Mouse (Mus musculus) adrenal gland, postnatal 10 days (tissue): ENCODE measurements around the gene Gtf2ird1. TPM values are rescaled to one million over a fixed set of nuclear protein-coding genes. Genes with fewer than 3 reads are reported as not detected.
A peak's percentile ranks its signal among the peaks of the same experiment; 100 is the strongest.
"Not testable (repeated sequence)": the region's sequence is repeated elsewhere in the genome, so short reads cannot be mapped to it uniquely, and the experiment has no call there.

Experiments used
- DNase-seq: peaks from one replicate; pipeline ENCODE4 v3.0.0; 2021; ENCODE audit warnings: mixed read lengths
- long read RNA-seq, 2 experiments: library from polyadenylated mRNA; stranded (forward); transcript quantifications; one replicate each; pipeline ENCODE4 v2.0.0; 2021
- total RNA-seq, 2 experiments: library from RNA; stranded (reverse); gene quantifications; 2 replicates each; pipeline ENCODE4 v1.2.3; 2021

The Gtf2ird1 gene
- total RNA-seq = 100 to 1,000 TPM in 1 of 2 experiments, 10 to 100 TPM in 1; 69.8 to 112 TPM
- long read RNA-seq, experiment 1, partial matches to known transcripts = 8 of 50 reads
- long read RNA-seq, experiment 1, other reads (novel, unspliced or antisense) = 33 of 50 reads
- long read RNA-seq, experiment 2, partial matches to known transcripts = 58 of 81 reads
- long read RNA-seq, experiment 2, other reads (novel, unspliced or antisense) = 16 of 81 reads

DNA sequence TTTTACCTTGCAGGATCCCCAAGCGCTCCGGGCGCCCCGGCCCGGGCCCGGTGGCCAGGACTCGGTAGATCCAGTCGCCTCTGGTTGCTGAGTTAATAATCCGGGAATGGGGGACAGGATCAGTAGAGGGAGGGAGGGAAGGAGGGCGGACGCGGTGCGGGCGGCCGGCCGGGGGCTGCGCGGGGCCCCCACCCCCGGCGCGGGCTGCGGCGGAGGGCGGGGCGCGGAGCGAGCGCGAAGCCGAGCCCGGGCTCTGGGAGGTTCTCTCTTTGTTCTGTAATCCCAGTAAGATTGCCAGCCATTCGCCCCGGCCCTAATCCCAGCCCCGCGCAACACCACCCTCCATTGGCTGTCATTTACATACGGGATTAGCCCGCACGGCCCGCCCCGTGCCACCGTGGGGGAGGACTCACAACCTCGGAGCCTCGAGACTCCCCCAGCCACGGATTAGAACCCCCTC is at the start of gene Gtf2ird1:
Gene Gtf2ird1, minus strand, starts transcription at position 214 of the 460 bp plus-strand sequence.
- DNase-seq = peak; percentile 78

DNA sequence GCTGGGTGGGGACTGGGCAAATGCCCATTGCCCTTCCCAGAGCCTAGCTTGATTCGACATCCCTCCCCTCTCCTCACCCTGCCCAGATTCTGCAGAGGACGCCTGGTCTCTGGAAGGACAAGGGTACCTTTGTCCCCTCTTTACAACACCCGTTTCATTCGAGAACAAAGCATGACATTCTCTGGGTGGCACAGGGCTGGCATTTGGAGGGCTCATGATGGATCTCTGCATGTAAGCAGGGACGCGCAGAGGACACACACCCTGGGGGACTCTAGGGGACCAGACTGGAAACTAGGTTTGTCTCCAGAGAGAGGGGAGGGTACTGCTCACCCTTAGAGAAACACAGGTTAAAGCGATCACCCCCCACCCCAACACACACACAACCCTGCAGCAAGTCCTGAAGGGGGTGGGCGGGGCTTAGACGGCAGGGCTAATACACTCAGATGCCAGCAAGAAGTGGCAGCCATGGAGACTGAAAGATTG is 49.3 kb upstream of the Gtf2ird1 start:
- DNase-seq = no peak

GRCm38 (mm10) chr5:134502591-134502990 is 46.1 kb upstream of the Gtf2ird1 start:
- no peak for DNase-seq

GRCm38 (mm10) chr5:134501453-134501852 is 44.9 kb upstream of the Gtf2ird1 start:
- DNase-seq = no peak

- DNase-seq = no peak
Observed at GRCm38 (mm10) chr5:134500681-134501080, 44.2 kb upstream of the Gtf2ird1 start.

- peak; percentile 74 for DNase-seq
Observed at GRCm38 (mm10) chr5:134500062-134500461, 43.5 kb upstream of the Gtf2ird1 start.

GRCm38 (mm10) chr5:134497026-134497425 is 40.5 kb upstream of the Gtf2ird1 start:
- no peak for DNase-seq

GRCm38 (mm10) chr5:134495796-134496195 is 39.3 kb upstream of the Gtf2ird1 start:
- no peak for DNase-seq

- DNase-seq = peak; percentile 95
Observed at GRCm38 (mm10) chr5:134494142-134494541, 37.6 kb upstream of the Gtf2ird1 start.

DNA sequence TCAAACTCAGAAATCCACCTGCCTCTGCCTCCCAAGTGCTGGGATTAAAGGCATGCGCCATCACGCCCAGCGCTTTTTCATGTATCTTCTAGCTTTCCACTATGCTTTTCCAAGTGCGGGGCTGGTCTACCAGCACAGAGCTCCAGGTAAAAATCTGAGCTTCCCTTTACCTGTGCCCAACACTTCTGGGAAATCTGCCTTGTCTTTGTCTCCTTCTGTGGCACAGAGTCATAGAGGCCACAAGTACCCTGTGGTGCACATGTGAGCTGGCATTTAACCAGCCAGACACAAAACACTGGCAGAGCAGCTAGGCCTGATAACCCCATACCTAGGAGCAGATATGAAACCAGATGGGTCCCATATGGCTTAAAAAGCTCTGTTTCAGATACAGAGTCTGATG is 36.4 kb upstream of the Gtf2ird1 start:
- DNase-seq = no peak

DNA sequence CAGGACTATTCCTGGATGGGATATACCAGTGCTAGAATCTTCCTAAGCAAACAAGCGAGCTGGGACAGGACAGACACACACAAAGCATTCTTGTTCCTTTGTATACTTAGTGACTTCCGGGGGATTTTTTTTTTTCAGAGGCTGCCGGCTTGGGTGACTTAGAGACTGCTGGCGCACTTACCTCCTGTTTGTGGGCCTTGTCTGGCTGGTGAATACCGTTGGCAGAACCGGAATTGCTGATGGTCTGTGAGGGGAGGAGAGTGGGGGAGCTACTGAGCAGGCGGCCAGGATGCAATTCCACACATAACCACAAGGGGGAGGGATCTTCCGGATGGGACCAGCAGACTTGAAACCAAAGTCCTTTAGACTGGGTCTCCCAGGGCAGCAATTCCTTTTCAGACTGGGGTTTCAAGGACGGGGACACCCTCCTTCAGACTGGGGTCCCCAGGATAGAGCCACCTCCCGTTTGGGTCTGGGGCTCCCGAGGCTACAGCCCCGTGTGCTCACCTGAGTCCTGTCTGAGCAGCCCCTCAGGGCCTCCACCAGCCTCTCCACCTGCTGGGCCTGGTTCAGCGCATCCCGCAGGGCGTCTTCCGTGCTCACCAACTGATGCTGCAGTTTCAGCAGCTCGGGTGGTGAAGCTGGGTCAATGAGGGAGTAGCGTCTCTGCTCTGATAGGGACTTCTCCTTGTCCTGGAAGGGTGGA is 35.3 kb upstream of the Gtf2ird1 start:
- DNase-seq = peak; percentile 91

- no peak for DNase-seq
Observed at GRCm38 (mm10) chr5:134491206-134491605, 34.7 kb upstream of the Gtf2ird1 start.

- peak; percentile 51 for DNase-seq
Observed at GRCm38 (mm10) chr5:134490465-134490864, 33.9 kb upstream of the Gtf2ird1 start.

- DNase-seq = no peak
Observed at GRCm38 (mm10) chr5:134489583-134489982, 33.1 kb upstream of the Gtf2ird1 start.

GRCm38 (mm10) chr5:134488596-134488995 is 32.1 kb upstream of the Gtf2ird1 start:
- DNase-seq = no peak

- DNase-seq = no peak
Observed at GRCm38 (mm10) chr5:134488042-134488441, 31.5 kb upstream of the Gtf2ird1 start.

- peak; percentile 81 for DNase-seq
Observed at GRCm38 (mm10) chr5:134485900-134486665, 29.6 kb upstream of the Gtf2ird1 start.

- no peak for DNase-seq
Observed at GRCm38 (mm10) chr5:134485183-134485730, 28.7 kb upstream of the Gtf2ird1 start.

- DNase-seq = no peak
Observed at GRCm38 (mm10) chr5:134483291-134483690, 26.8 kb upstream of the Gtf2ird1 start.

DNA sequence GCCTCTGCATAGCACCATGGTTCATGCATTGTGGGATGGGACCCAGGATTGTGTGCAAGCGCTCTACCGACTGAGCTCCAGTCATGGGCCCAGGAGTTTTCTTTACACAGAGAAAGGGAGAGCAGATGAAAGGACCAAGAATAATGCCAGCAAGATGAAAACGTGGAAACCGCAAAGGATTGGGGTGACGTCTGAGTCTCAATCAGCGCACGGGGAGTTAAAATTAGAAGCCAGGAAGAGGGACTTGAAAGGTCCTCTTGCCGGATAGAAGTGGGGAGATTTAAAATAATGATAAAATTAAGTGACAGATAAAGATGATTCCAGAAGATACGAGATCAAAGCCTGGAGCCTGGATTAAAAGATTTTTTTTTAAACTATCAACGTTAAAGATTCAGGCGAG is 25.8 kb upstream of the Gtf2ird1 start:
- DNase-seq = no peak

DNA sequence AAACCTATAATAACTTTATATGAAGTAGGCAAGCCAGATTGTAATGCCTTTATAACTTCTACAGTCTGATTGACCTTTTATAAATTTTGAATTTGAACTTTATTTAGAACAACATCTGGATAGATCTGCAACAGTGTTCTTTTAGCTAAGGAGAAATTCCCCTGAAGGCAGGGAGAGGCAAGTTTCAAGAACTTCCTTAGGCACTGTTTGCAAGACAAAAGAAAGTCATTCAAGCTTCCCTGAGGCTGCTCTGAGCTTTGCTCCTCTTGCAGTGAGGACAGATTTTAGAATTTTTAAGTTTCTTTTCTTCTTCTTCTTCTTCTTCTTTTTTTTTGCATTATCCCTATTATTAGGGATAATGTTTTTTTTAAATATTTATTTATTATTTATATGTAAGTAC is 22.4 kb upstream of the Gtf2ird1 start:
- not testable (repeated sequence) for DNase-seq

DNA sequence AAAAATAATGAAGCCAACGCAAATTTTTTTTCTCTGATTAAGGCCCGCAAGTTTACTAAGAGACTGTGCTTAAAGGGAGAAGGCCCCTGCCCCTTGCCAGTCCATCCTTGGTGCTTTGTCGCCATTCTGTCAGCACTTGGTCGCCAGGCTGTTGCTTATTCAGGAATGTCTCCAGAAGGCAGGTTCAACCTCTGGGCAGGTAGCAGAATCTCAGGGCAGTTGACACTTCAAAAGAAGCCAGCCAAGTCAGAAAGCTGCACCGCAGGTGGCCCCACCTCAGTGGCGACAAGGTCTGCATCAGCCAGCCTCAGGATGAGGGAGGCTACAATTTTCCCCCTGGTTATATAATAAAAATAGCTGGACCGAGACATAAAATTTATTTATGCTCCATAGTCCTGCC is 19.2 kb upstream of the Gtf2ird1 start:
- DNase-seq = not testable (repeated sequence)
